Mouse (Mus musculus) C2C12 (cell line): ENCODE data around the gene Paxx.
"Not testable (repeated sequence)": the region's sequence is repeated elsewhere in the genome, so short reads cannot be mapped to it uniquely, and the experiment has no call there.

Source experiments
- CTCF ChIP-seq: IDR thresholded peaks from one replicate; pipeline ENCODE4 v1.5.1; 2011; ENCODE audit not compliant: control insufficient read depth, insufficient read depth, insufficient read length
- MAX ChIP-seq: IDR thresholded peaks from one replicate; pipeline ENCODE4 v1.6.1; 2011; ENCODE audit warnings: mild to moderate bottlenecking, control low read depth
- MYOD1 ChIP-seq: IDR thresholded peaks from one replicate; pipeline ENCODE4 v1.6.1; 2011; ENCODE audit warnings: low read depth; ENCODE audit not compliant: control insufficient read depth, insufficient read length
- MYOG ChIP-seq: IDR thresholded peaks from one replicate; pipeline ENCODE4 v1.6.1; 2011; ENCODE audit not compliant: control insufficient read depth, insufficient read length; ENCODE audit errors: extremely low read depth
- USF1 ChIP-seq: IDR thresholded peaks from one replicate; pipeline ENCODE4 v1.6.1; 2011; ENCODE audit warnings: low read depth, mild to moderate bottlenecking, control low read depth, moderate library complexity

GRCm38 (mm10) chr2:25413436-25413835 is 47.5 kb downstream of the Paxx start:
- not testable (repeated sequence) for TF ChIP-seq CTCF, MAX, MYOD1, USF1, MYOG
